In genomic region chr17:73948039-73948438, GRCm38 (mm10) we compare ENCODE assay signal across 8 mouse cellular contexts. TPM values are rescaled to one million over a fixed set of nuclear protein-coding genes. Genes with fewer than 3 reads are reported as not detected.
DNase-seq lines count a peak whose midpoint lies in the region; ATAC-seq lines count a peak whose summit lies in the region.

No protein-coding gene starts in this region.

- no peaks in the 10 kb centered on the region for H3K27me3 ChIP-seq in forebrain, embryonic 14.5 days (replicated peaks; ENCODE audit: control insufficient read depth, insufficient read depth, low read length)
- no peaks in the 10 kb centered on the region for H3K27me3 ChIP-seq in forebrain, embryonic 13.5 days
- H3K27me3 ChIP-seq in forebrain, embryonic 16.5 days (replicated peaks; ENCODE audit: control insufficient read depth, insufficient read depth, low read length), result no peaks in the 10 kb centered on the region

- no peak for ATAC-seq in forebrain, embryonic 14.5 days
- no peak for ATAC-seq in forebrain, embryonic 13.5 days
- peak; percentile 38 for ATAC-seq in megakaryocyte, adult 5-6 weeks (ENCODE audit: poor library complexity, severe bottlenecking)
- ATAC-seq in forebrain, embryonic 16.5 days, result no peak

- H3K4me1 ChIP-seq in forebrain, embryonic 14.5 days (ENCODE audit: control insufficient read depth, insufficient read depth, low read length), result no peaks in the 10 kb centered on the region
- H3K4me1 ChIP-seq in forebrain, embryonic 13.5 days, result no peaks in the 10 kb centered on the region
- H3K4me1 ChIP-seq in forebrain, embryonic 16.5 days (replicated peaks; ENCODE audit: control insufficient read depth, insufficient read depth, low read length), result no peaks in the 10 kb centered on the region

- intact Hi-C loops in left cerebral cortex, postnatal 25 days (cut with DNase I), result loop anchor here (10.0 kb wide), 1 partner anchor 367 kb away; no protein-coding TSS in a partner anchor
- intact Hi-C loops in left cerebral cortex, postnatal 4 days (cut with DNase I), result no loop called here

- no peak overlapping the region for H3K4me2 ChIP-seq in forebrain, embryonic 14.5 days (ENCODE audit: low read length)
- no peak overlapping the region for H3K4me2 ChIP-seq in forebrain, embryonic 13.5 days
- no peak overlapping the region for H3K4me2 ChIP-seq in forebrain, embryonic 16.5 days (ENCODE audit: low read length)

- H3K4me3 ChIP-seq in forebrain, embryonic 14.5 days (ENCODE audit: low read depth, low read length), result no peak overlapping the region
- H3K4me3 ChIP-seq in forebrain, embryonic 13.5 days, result no peak overlapping the region
- no peak overlapping the region for H3K4me3 ChIP-seq in forebrain, embryonic 16.5 days (replicated peaks; ENCODE audit: low read length)

- H3K9me3 ChIP-seq in forebrain, embryonic 14.5 days (replicated peaks; ENCODE audit: control insufficient read depth, low read length), result no peaks in the 10 kb centered on the region
- H3K9me3 ChIP-seq in forebrain, embryonic 13.5 days (replicated peaks), result no peaks in the 10 kb centered on the region
- H3K9me3 ChIP-seq in forebrain, embryonic 16.5 days (ENCODE audit: control insufficient read depth, low read length), result no peaks in the 10 kb centered on the region

- no peak overlapping the region for H3K27ac ChIP-seq in forebrain, embryonic 14.5 days (ENCODE audit: low read depth, low read length)
- no peak overlapping the region for H3K27ac ChIP-seq in forebrain, embryonic 13.5 days
- no peak overlapping the region for H3K27ac ChIP-seq in forebrain, embryonic 16.5 days (ENCODE audit: low read length)

- WGBS in forebrain, embryonic 14.5 days, result 90% methylated on average over 3 of the region's 3 CpGs
- WGBS in forebrain, embryonic 13.5 days, result 93% methylated on average over 3 of the region's 3 CpGs
- WGBS in forebrain, embryonic 16.5 days, result 64% methylated on average over 3 of the region's 3 CpGs

- peak; percentile 28 for DNase-seq in forebrain, embryonic 14.5 days (ENCODE audit: low spot score)
- DNase-seq in left cerebral cortex, postnatal 25 days (ENCODE audit: low spot score in 2 of 2), result peak; percentile 17 to 63
- DNase-seq in left cerebral cortex, postnatal 4 days, result no peak
- peak; percentile 75 to 86 for DNase-seq in heart, adult 9 months (ENCODE audit: low spot score in 2 of 2)
- DNase-seq in right cerebral cortex, postnatal 14 days, result no peak

- H3K9ac ChIP-seq in forebrain, embryonic 14.5 days (ENCODE audit: low read length), result no peak overlapping the region
- H3K9ac ChIP-seq in forebrain, embryonic 13.5 days, result no peak overlapping the region
- H3K9ac ChIP-seq in forebrain, embryonic 16.5 days (replicated peaks; ENCODE audit: low read depth, low read length), result no peak overlapping the region

- no peaks in the 10 kb centered on the region for H3K36me3 ChIP-seq in forebrain, embryonic 14.5 days (ENCODE audit: control insufficient read depth, insufficient read depth, low read length)
- no peaks in the 10 kb centered on the region for H3K36me3 ChIP-seq in forebrain, embryonic 13.5 days (ENCODE audit: poor library complexity, severe bottlenecking)
- H3K36me3 ChIP-seq in forebrain, embryonic 16.5 days (ENCODE audit: control insufficient read depth, insufficient read depth), result no peaks in the 10 kb centered on the region

RNA-seq across cellular contexts. Expression of gene Xdh, which starts 2.0 kb away (rescaled TPM):
- 0.09 and 0.14 TPM in 2 replicates for polyA plus RNA-seq in forebrain, embryonic 14.5 days (2014; fragmentation: Nextera tagmentation; extraction: Ambion mirVana)
- polyA plus RNA-seq in forebrain, embryonic 13.5 days (2015; fragmentation: Nextera tagmentation; extraction: Ambion mirVana), result 0.06 and 0.14 TPM in 2 replicates
- total RNA-seq in left cerebral cortex, postnatal 25 days (2021), result 1 to 10 TPM; 3.9 to 5.2 TPM
- under 1 TPM; 0.38 to 0.58 TPM for total RNA-seq in left cerebral cortex, postnatal 4 days (2021)
- total RNA-seq in megakaryocyte, adult 5-6 weeks (2015), result 218 and 259 TPM in 2 replicates
- 211 and 252 TPM in 2 replicates for total RNA-seq in megakaryocyte, adult 5-6 weeks (2017)
- 0.29 and 0.47 TPM in 2 replicates for polyA plus RNA-seq in forebrain, embryonic 16.5 days (2015; fragmentation: Nextera tagmentation; extraction: Ambion mirVana)

Comparison
In these comparisons a context has a peak if more than half of its experiments do, and no peak if none do; other contexts are left out.
1. DNase-seq: peak in forebrain, embryonic 14.5 days (single experiment), left cerebral cortex, postnatal 25 days (2 of 2) and heart, adult 9 months (2 of 2); none in left cerebral cortex, postnatal 4 days (single experiment) and right cerebral cortex, postnatal 14 days (single experiment).
2. RNA of gene Xdh, which starts 2.0 kb away (total RNA-seq): 211 to 259 TPM in megakaryocyte, adult 5-6 weeks; 3.9 to 5.2 TPM in left cerebral cortex, postnatal 25 days and 0.38 to 0.58 TPM in left cerebral cortex, postnatal 4 days; every median in the first group is over 10 times any median in the second.